Mouse (Mus musculus): Measurements from ENCODE around the gene Gm49405.
"Not testable (repeated sequence)": the region's sequence is repeated elsewhere in the genome, so short reads cannot be mapped to it uniquely, and the experiment has no call there.

The Gm49405 gene

DNA sequence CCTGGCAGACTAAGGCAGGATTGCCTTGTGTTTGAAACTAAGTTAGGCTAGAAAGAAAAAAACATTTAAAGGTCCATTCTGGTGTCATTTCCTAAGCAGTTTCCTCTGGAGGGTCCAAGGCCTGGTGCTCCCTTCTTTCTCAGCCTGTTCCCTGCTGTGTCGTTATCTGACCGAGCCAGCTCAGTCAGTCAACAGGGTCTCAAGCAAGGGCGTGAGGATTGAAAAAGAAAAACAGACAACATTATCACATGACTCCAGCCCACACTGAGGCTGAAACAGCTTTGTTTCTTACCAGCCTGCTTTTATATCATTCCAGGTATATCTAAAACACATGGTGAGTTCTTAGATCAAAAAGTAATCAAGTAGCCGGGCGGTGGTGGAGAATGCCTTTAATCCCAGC is 15.2 kb downstream of the Gm49405 start:
- no peak for DNase-seq (ENCODE audit: low spot score)

DNA sequence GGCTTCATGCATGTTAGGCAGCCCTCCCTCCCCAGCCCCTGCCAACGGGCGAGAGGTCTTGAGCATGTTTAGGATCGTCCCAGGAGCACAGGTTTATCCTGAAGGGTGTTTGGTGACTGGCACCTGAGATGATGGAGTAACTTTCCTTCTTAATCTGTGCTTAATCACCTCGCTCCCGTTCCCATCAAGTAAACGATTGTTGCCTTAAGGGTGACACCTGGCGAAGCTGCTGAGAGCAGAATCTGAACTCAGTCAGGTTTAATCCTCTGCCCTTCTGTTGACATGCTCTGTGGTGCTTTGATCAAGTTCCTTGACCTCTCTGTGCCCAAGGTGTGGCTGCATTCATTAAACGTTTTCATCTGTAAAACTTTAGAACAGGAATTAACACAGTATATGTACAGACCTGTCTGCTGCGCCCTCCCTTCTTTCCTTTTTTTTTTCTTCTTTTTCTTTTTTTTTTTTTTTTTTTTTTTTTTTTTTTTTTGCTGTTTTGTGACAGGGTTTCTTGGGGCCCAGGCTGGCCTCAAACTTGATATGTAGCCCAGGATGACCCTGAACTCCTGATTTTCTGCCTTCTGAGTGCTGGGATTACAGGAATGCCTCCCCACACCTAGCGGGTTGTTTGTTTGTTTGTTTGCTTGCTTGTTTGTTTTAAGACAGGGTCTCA is 17.6 kb downstream of the Gm49405 start:
- no peak for DNase-seq (ENCODE audit: low spot score)

DNA sequence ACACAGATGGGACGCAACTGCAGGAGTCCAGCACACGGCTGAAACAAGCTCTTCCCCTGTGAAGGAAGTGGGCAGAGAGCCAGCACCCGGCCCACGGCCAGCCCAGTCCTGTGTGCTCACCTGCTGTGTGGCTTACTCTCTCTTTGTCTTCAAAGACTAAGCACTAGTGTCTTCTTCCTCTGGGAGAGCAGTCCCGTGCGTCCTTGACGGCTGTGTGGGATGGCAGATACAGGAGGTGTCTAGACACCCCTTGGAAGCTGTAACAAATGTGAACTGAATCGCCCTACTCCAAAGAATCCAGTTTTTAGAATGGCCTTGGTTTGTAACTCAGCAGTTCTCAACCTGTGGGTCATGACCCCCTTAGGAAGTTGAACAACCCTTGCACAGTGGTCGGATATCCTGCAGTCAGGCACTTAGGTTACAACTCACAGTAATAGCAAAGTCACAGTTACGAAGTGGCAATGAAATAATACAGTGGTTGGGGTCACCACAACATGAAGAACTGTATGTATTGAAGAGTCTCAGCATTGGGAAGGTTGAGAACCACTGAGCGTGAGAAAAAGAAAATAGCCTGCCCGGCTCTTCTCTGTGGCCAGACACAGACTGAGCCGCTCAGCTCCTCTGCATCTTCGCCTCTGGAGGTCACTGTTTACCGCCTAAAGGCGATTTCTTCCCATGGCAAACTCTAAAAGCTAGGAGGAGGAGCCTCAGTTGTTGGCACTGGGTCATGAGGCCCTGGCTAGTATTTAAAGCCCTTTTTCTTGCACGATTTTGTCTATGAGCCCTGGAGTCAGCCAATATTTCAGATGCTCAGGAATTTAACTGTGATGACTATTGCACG is 18.5 kb downstream of the Gm49405 start:
- DNase-seq (ENCODE audit: low spot score): peak; percentile 75

DNA sequence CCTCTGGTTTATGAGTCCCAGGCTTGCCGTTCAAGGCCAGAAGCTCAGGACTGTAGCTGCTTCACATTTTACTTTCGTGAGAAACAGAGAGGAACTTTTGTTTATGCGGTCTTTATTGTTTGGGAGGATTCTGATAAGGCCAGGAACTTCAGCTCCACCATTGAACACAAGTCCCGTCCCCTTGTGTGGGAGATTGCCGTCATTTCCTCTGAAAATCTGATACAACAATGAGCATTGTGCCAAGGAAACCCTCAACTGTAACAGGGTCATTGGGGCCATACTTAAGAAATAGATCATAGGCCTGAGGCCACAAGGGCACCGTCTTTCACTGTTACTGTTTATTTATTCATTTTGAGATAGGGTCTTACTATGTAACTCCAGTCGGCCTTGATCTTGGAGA is 22.8 kb downstream of the Gm49405 start:
- no peak for DNase-seq (ENCODE audit: low spot score)

DNA sequence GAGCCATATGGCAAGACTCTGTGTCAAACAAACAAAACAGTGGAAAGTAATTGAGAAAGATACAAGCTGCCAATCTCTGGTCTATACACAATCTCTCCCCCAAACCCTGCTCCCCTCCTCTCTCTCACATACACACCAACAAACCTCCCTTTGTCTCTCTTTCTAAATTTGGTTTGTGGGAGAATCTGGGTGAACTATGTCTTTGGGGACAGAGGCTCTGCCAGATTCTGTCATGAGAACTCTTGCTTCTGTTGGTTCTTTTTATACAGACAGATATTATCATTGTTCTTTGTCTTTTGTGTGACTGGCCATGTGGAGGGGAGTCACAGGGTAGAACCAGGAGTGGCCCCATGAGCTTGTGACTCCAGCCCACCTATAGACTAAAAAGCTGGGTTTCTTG is 27.1 kb downstream of the Gm49405 start:
- DNase-seq (ENCODE audit: low spot score): no peak

DNA sequence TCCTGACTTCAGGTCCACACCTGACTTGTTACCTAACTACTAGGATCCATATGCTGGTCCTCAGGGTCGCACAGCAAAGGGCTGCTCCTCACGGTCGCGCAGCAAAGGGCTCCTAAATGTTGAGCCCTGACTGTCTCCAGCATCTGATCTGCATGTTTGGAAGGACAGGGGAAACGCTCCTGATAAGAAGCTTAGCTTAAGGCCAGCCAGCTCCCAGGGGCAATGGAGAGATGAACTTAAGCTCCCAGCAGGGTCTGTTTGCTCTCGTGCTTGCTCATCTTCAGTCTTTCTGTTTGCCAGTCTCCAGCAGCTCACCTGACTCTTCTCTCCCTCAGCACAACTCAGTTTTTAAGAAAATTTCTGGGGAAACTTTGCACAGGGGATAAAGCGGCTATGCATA is 32.2 kb downstream of the Gm49405 start:
- DNase-seq (ENCODE audit: low spot score): no peak

DNA sequence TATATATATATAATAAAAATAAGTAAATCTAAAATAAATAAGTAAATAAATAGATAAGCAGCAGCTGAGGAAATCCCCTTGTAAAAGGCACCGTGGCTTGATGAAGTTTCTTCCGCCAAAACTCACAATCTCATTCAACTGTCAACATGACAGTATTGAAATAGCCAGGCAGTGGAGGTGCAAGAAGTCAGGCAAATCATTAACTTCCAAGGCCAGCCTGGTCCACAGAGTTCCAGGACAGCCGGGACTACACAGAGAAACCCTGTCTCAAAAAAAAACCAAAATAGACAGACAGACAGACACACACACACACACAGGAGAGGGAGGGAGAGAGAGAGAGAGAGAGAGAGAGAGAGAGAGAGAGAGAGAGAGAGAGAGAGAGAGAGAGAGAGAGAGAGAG is 32.9 kb downstream of the Gm49405 start:
- DNase-seq (ENCODE audit: low spot score): no peak

DNA sequence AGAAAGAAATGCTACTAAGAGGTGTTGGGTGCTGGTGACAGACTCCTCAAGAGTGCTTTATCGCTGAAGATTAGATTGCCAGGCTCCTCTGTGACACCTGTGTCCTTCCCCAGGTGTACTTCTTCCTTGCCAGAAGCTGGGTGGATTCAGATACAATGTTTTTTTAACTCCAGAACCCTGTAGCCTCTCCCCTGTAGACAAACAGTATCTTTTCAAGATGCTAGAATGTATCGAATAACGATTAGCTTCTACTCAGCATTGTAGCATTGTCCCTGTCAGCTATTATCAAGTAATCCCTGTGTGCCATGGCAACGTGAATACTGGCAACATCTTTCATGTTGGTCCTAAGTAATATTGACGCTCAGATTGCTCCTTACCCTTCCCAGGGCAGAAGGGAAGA is 33.3 kb downstream of the Gm49405 start:
- no peak for DNase-seq (ENCODE audit: low spot score)

DNA sequence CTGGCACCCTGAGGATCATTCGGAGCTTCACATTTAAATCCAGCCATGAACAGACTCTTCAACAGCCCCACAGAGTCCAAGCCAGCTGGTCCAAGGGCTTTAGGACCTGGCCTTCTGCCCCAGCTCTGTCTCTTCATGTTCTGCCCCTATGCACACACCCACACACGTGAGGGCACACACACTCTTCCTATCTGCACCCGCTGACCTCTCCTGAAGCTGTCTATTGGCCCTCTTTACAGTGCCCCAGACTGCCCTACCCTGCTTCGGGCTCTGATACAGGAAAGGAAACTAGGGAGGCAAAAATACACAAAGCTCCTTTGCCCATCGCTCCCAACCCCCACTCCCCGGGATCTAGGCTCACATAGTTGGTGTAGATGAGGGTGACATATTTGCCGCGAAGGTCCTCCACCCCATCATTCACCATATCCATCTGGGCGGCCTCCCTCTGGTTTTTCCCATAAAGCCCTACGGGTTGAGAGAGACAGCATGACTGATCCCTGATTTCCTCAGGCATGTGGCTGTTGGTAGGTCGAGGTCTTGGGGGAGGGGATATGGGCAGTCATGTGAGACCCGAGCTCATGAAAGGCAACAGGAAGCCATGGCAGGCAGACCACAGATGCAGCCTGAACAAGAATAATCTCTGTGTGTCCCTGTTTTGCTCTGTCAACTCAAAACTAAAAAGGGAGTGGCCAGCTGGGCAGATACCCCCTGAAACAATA is 36.1 kb downstream of the Gm49405 start:
- no peak for DNase-seq (ENCODE audit: low spot score)

DNA sequence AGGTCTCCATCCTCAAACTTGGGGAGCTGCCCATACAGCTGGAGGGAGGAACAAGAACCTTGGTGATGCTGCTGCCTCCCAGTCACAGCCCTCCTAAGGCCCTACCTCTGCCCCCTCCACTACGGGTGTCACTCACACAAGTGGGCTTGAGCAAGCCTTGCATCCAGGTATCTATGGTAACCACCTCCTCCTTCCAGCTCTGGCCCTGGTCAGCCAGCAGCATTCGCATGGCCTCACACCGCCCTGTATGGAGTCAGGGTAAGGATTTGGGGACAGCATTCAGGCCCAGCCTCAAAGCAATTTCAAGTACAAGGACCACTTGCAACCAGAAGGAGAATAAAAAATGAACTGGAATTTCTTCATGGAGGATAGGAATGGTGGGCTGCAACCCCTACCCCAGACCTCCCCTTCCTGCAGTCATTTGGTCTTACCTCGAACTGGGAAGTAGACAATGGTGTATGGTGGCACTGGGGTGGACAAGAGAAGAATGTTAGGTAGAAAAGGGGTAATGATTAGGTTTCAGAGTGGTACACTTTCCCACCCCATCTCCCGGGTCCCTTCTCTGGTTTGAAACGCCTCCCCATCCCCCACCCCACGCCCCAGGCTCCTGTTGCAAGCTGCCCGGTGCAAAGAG is 36.8 kb downstream of the Gm49405 start:
- not testable (repeated sequence) for DNase-seq (ENCODE audit: low spot score)

DNA sequence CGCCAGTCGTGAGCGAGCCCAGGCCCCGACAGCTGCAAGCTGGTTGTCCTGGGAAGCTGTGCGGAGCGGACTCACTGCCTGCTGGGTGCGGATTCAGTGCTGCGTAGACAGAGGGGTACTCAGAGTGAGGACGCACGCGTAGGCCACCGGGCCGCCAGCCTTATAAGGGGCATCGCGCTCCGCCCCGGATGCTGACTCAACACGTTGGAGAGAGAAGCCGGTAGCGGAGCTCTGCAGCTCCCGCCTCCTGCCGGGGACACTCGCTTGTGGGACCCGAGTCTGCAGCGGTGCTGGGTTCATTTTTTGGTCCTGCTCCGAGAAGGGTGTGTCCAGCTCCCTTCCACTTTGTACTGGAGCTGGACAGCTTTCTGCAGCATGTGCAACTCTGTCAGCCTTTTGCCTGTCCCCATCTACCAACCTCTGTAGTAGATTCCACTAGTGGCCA is 37.4 kb downstream of the Gm49405 start, which contains the start of gene Gstp1:
TSS of gene Gstp1 (minus strand) at position 198 of the 445 bp plus-strand sequence.
- DNase-seq (ENCODE audit: low spot score): peak; percentile 88

DNA sequence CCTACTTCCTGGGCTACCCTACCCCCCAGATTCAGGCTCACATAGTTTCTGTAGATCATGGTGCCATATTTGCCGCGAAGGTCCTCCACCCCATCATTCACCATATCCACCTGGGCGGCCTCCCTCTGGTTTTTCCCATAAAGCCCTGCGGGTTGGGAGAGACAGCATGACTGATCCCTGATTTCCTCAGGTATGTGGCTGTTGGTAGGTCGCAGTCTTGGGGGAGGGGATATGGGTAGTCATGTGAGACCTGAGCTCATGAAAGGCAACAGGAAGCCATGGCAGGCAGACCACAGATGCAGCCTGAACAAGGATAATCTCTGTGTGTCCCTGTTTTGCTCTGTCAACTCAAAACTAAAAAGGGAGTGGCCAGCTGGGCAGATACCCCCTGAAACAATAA is 40.5 kb downstream of the Gm49405 start:
- DNase-seq (ENCODE audit: low spot score): not testable (repeated sequence)

DNA sequence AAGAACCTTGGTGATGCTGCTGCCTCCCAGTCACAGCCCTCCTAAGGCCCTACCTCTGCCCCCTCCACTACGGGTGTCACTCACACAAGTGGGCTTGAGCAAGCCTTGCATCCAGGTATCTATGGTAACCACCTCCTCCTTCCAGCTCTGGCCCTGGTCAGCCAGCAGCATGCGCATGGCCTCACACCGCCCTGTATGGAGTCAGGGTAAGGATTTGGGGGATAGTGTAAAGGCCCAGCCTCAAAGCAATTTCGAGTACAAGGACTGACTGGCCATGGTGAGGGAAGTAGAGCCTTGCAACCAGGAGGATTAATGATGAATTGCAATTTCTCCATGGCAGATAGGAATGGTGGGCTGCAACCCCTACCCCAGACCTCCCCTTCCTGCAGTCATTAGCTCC is 41.1 kb downstream of the Gm49405 start:
- not testable (repeated sequence) for DNase-seq (ENCODE audit: low spot score)

DNA sequence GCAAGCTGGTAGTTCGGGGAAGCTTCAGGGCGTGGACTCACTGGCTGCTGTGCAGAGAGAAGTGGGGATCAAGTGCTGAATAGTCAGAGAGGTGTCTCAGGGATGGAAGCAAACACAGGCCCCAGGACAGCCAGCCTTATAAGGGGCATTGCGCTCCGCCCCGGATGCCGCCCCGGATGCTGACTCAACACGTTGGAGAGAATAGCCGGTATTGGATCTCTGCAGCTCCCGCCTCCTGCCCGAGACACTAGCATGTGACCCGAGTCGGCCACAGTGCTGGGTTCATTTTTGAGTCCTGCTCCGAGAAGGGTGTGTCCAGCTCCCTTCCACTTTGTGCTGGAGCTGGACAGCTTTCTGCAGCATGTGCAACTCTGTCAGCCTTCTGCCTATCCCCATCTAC is 41.7 kb downstream of the Gm49405 start:
- no peak for DNase-seq (ENCODE audit: low spot score)

DNA sequence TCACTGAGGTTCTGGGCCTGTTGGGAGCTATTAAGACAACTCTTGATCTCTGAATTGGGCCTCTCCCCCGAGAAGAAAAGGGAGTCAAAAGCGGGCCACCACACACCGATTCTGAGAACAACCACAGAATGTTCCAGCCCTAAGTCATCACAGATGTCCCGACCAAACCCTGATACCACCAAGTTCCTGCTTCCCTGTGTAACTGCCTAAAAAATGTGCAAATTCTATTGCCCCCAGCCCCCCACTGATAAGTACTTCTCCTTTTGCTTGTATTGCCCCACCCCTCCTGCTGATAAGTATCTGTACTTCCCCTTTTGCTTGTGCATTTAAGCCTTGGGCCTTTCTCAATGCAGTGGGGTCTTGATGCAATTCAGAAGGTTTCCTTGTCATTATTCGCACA is 43.7 kb downstream of the Gm49405 start:
- not testable (repeated sequence) for DNase-seq (ENCODE audit: low spot score)

DNA sequence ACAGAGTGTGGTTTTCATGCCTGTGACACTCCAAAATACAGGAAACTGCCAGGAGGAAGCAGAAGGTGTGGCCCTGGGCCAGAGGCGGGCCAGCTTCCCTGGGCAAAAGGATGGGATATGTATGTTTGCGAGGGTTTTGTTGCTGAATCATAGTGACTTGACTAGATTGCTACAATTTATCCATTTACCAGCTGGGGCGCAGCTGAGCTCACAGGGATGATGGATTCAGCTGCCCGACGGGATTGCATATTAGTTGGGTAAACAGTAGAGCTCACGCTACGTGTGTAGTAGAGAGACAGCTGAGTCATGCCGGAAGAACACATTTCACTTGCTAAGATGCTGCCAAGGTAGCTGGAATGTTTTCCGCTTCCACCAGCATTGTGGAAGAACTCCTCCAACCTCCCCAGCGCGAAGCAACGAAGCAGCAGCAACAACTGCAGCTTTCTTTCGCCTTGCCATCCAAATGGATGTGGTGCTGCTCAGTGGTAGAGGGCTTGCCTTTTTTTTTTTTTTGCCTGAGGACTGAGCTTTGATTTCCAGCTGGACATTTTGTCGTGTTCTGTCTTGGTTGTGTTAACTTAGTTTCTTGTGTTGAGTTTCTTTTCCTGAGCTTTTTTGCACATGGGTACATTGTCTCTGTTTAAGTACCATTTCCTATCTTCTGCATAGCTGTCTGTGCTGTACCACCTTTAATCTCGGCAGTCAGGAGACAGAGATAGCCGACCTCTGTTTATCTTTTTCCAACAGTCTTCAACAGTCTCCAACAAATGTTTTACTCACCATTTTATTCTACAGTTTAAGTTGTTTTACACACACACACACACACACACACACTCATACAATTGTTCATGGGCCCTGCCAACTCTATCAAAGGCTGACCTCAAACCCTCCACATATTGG is 45.8 kb downstream of the Gm49405 start, which contains the start of gene Gstp2:
TSS of gene Gstp2 (minus strand) at position 58 of the 900 bp plus-strand sequence.
- DNase-seq (ENCODE audit: low spot score): peak; percentile 64

DNA sequence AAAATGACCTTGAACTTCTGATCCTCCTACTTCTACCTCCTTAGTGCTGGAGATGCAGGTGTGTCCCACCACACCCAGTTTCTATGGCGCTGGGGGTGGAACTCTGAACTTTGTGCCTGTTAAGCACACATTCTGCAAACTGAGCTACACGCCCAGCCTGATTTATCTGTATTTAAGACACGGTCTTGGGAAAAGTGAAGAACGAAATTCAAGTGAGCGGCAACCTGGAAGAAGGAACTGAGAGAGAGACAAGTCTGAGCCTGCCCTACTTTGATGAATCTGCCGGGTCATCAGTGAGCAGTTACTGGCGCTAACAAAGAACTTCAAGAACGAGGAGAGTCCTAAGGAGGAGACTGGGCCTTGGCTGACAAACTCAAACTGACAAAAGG is 46.4 kb downstream of the Gm49405 start:
- no peak for DNase-seq (ENCODE audit: low spot score)

DNA sequence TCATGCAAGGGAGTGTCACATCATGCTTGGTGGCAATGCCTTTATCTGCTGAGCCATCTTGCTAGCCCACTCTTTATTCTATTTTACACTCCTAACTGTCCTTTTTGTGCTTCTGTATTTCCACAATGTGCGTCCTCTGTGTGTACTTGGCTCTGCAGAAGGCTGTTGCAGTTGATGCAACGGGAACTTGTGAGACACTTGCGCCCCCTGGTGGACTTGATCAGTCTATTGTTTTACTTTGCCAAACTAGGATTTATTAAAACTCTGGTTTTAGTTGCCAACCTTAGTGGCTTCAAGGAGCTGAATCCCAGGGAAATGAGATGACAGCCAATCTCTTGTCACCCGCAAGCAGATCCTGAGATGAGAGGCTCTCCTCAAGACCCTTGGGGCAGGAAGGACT is 47.4 kb downstream of the Gm49405 start:
- DNase-seq (ENCODE audit: low spot score): peak; percentile 70

DNA sequence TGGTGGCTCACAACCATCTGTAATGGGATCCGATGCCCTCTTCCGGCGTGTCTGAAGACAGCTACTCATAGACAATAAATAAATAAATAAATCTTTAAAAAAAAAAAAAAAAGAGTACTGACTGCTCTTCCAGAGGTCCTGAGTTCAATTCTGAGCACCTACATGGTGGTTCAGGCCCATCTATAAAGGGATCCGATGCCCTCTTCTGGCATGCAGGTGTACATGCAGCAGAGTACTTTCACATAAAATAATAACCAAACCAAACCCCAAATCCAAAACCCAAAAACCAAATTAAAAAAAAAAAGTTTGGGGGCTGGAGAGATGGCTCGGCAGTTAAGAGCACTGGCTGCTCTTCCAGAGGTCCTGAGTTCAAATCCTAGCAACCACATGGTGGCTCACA is 48.6 kb downstream of the Gm49405 start:
- DNase-seq (ENCODE audit: low spot score): not testable (repeated sequence)

DNA sequence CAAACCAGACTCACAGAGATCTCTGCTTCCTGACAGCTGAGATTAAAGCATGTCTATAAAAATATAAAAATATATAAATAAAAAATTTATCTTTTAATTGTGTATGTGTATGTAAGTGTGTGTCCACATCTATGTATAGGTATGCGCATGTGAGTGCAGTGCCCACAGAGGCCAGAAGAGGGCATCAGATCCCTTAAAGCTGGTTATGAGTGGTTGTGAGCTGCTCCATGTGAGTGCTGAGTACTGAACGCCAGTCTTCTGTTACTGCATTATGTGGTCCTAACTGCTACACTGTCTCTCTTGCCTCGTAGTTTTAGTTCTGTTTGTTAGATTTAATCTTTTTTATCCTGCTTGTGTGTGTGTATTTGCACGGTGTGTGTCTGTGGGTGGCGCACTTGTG is 50.6 kb downstream of the Gm49405 start:
- DNase-seq (ENCODE audit: low spot score): no peak

Data from ovary, postnatal 36 days (tissue).